13 mouse cellular contexts compared by ENCODE assay signal in genomic region chr12:24656436-24656835, GRCm38 (mm10). TPM values are rescaled to one million over a fixed set of nuclear protein-coding genes. Genes with fewer than 3 reads are reported as not detected.
DNase-seq lines count a peak whose midpoint lies in the region; ATAC-seq and TF ChIP-seq lines count a peak whose summit lies in the region.
"Had no signal": no experiment of that assay in that cellular context is flagged by ENCODE, and none has a peak within 500 bp of the region (broad histone marks: within the 10 kb centered on the region; RNA-seq: fewer than 3 reads in every experiment).

No protein-coding gene starts in this region.

- H3K27ac ChIP-seq in forebrain, postnatal 0 days (ENCODE audit: low read depth, low read length) = no peak overlapping the region
- H3K27ac ChIP-seq in forebrain, embryonic 12.5 days = no peak overlapping the region
- H3K27ac ChIP-seq in limb, embryonic 13.5 days = peak overlapping the region; percentile 39; the same call in 1 of the 2 replicates
- no peak overlapping the region for H3K27ac ChIP-seq in limb, embryonic 10.5 days
- no peak overlapping the region for H3K27ac ChIP-seq in liver, embryonic 13.5 days
- no peak overlapping the region for H3K27ac ChIP-seq in neural tube, embryonic 15.5 days (replicated peaks)

- no peaks in the 10 kb centered on the region for H3K9me3 ChIP-seq in forebrain, postnatal 0 days (ENCODE audit: low read length)
- H3K9me3 ChIP-seq in forebrain, embryonic 12.5 days = no peaks in the 10 kb centered on the region
- no peaks in the 10 kb centered on the region for H3K9me3 ChIP-seq in limb, embryonic 13.5 days
- H3K9me3 ChIP-seq in limb, embryonic 10.5 days (replicated peaks) = no peaks in the 10 kb centered on the region
- H3K9me3 ChIP-seq in liver, embryonic 13.5 days (replicated peaks) = no peaks in the 10 kb centered on the region
- H3K9me3 ChIP-seq in neural tube, embryonic 15.5 days (replicated peaks) = no peaks in the 10 kb centered on the region

- no peak for DNase-seq in forebrain, postnatal 0 days
- DNase-seq in limb, embryonic 10.5 days (ENCODE audit: low spot score) = no peak
- no peak for DNase-seq in liver, embryonic 13.5 days
- DNase-seq in layer of hippocampus, adult 11-12 months (ENCODE audit: low spot score) = no peak
- no peak for DNase-seq in frontal cortex, postnatal 14 days (ENCODE audit: low spot score in 2 of 2)
- DNase-seq: adrenal gland, adult 2 months; B cell, adult 2 months; layer of hippocampus, postnatal 36 days; thymus, postnatal 36 days had no signal

- no peak for ATAC-seq in forebrain, postnatal 0 days
- no peak for ATAC-seq in forebrain, embryonic 12.5 days (ENCODE audit: low FRiP score)
- no peak for ATAC-seq in limb, embryonic 13.5 days (ENCODE audit: low FRiP score, low read depth)
- ATAC-seq in liver, embryonic 13.5 days (ENCODE audit: low read depth) = no peak
- no peak for ATAC-seq in neural tube, embryonic 15.5 days (ENCODE audit: low FRiP score)

- H3K27me3 ChIP-seq in forebrain, postnatal 0 days (ENCODE audit: insufficient read depth, low read length) = no peaks in the 10 kb centered on the region
- no peaks in the 10 kb centered on the region for H3K27me3 ChIP-seq in forebrain, embryonic 12.5 days
- no peaks in the 10 kb centered on the region for H3K27me3 ChIP-seq in limb, embryonic 13.5 days
- no peaks in the 10 kb centered on the region for H3K27me3 ChIP-seq in limb, embryonic 10.5 days (ENCODE audit: low read depth, poor library complexity, severe bottlenecking)
- H3K27me3 ChIP-seq in liver, embryonic 13.5 days = no peaks in the 10 kb centered on the region
- H3K27me3 ChIP-seq in neural tube, embryonic 15.5 days (replicated peaks) = no peaks in the 10 kb centered on the region

- peaks cover 16% of the 10 kb centered on the region; the same call in 1 of the 2 replicates for H3K4me1 ChIP-seq in forebrain, postnatal 0 days (ENCODE audit: insufficient read depth)
- H3K4me1 ChIP-seq in forebrain, embryonic 12.5 days = peaks cover 34% of the 10 kb centered on the region
- H3K4me1 ChIP-seq in limb, embryonic 13.5 days = peaks cover 36% of the 10 kb centered on the region
- H3K4me1 ChIP-seq in limb, embryonic 10.5 days = peaks cover 14% of the 10 kb centered on the region
- H3K4me1 ChIP-seq in liver, embryonic 13.5 days (replicated peaks) = peaks cover 89% of the 10 kb centered on the region
- H3K4me1 ChIP-seq in neural tube, embryonic 15.5 days = peaks cover 57% of the 10 kb centered on the region

- WGBS in forebrain, postnatal 0 days = 66% methylated on average over 3 of the region's 3 CpGs
- 72% methylated on average over 3 of the region's 3 CpGs for WGBS in forebrain, embryonic 12.5 days
- WGBS in limb, embryonic 13.5 days = 69% methylated on average over 3 of the region's 3 CpGs
- WGBS in limb, embryonic 10.5 days = 83% methylated on average over 3 of the region's 3 CpGs
- WGBS in liver, embryonic 13.5 days (ENCODE audit: insufficient replicate concordance) = 82% methylated on average over 3 of the region's 3 CpGs
- 73% methylated on average over 3 of the region's 3 CpGs for WGBS in neural tube, embryonic 15.5 days

- no peak overlapping the region for H3K4me3 ChIP-seq in forebrain, postnatal 0 days (ENCODE audit: low read depth, low read length)
- no peak overlapping the region for H3K4me3 ChIP-seq in forebrain, embryonic 12.5 days (replicated peaks)
- no peak overlapping the region for H3K4me3 ChIP-seq in limb, embryonic 13.5 days
- H3K4me3 ChIP-seq in limb, embryonic 10.5 days = no peak overlapping the region
- peak overlapping the region; percentile 10; the same call in 1 of the 2 replicates for H3K4me3 ChIP-seq in liver, embryonic 13.5 days (replicated peaks)
- no peak overlapping the region for H3K4me3 ChIP-seq in neural tube, embryonic 15.5 days (replicated peaks)

- TF ChIP-seq CTCF in forebrain, postnatal 0 days (IDR thresholded peaks at IDR 0.05; ENCODE audit: low read depth) = no peak

- H3K4me2 ChIP-seq in forebrain, postnatal 0 days (ENCODE audit: low read depth) = peak overlapping the region; percentile 23; the same call in 1 of the 2 replicates
- H3K4me2 ChIP-seq in forebrain, embryonic 12.5 days = no peak overlapping the region
- H3K4me2 ChIP-seq in limb, embryonic 13.5 days (replicated peaks) = 0 out of 2 replicates have a peak overlapping the region, but pooled peaks have one; percentile 16
- H3K4me2 ChIP-seq in liver, embryonic 13.5 days = peak overlapping the region; percentile 31
- H3K4me2 ChIP-seq in neural tube, embryonic 15.5 days = peak overlapping the region; percentile 29

- H3K9ac ChIP-seq in forebrain, postnatal 0 days = no peak overlapping the region
- no peak overlapping the region for H3K9ac ChIP-seq in forebrain, embryonic 12.5 days
- H3K9ac ChIP-seq in limb, embryonic 13.5 days = no peak overlapping the region; the same call in 1 of the 2 replicates
- no peak overlapping the region for H3K9ac ChIP-seq in liver, embryonic 13.5 days
- H3K9ac ChIP-seq in neural tube, embryonic 15.5 days (replicated peaks) = no peak overlapping the region

- H3K36me3 ChIP-seq in forebrain, postnatal 0 days (ENCODE audit: insufficient read depth) = peaks cover 45% of the 10 kb centered on the region
- H3K36me3 ChIP-seq in forebrain, embryonic 12.5 days (replicated peaks) = peaks cover 67% of the 10 kb centered on the region
- H3K36me3 ChIP-seq in limb, embryonic 13.5 days = peaks cover 76% of the 10 kb centered on the region
- H3K36me3 ChIP-seq in limb, embryonic 10.5 days = peaks cover 79% of the 10 kb centered on the region
- H3K36me3 ChIP-seq in liver, embryonic 13.5 days = peaks cover 79% of the 10 kb centered on the region
- peaks cover 46% of the 10 kb centered on the region for H3K36me3 ChIP-seq in neural tube, embryonic 15.5 days

RNA-seq across cellular contexts. Expression of gene Klf11, which starts 5.4 kb away (rescaled TPM):
- total RNA-seq in forebrain, postnatal 0 days (2014; rRNA removed) = 27.3 and 30.7 TPM in 2 replicates
- polyA plus RNA-seq in forebrain, postnatal 0 days (2015; fragmentation: Nextera tagmentation; extraction: Ambion mirVana) = 20.4 and 22.9 TPM in 2 replicates
- polyA plus RNA-seq in forebrain, embryonic 12.5 days (2016; fragmentation: Nextera tagmentation; extraction: Ambion mirVana) = 15.4 and 15.5 TPM in 2 replicates
- polyA plus RNA-seq in limb, embryonic 13.5 days (2015; fragmentation: Nextera tagmentation; extraction: Ambion mirVana) = 12.4 and 13.1 TPM in 2 replicates
- 8.4 and 9.5 TPM in 2 replicates for polyA plus RNA-seq in limb, embryonic 10.5 days (2016; fragmentation: Nextera tagmentation; extraction: Ambion mirVana)
- polyA plus RNA-seq in liver, embryonic 13.5 days (2015; fragmentation: Nextera tagmentation; extraction: Ambion mirVana) = 7.0 and 9.2 TPM in 2 replicates
- 11.3 and 11.4 TPM in 2 replicates for polyA plus RNA-seq in neural tube, embryonic 15.5 days (2015; fragmentation: Nextera tagmentation; extraction: Ambion mirVana)

RNA-seq across cellular contexts. Expression of gene Cys1, which starts 25.2 kb away (rescaled TPM):
- 4.2 and 5.8 TPM in 2 replicates for total RNA-seq in forebrain, postnatal 0 days (2014; rRNA removed)
- polyA plus RNA-seq in forebrain, postnatal 0 days (2015; fragmentation: Nextera tagmentation; extraction: Ambion mirVana) = 2.1 and 2.3 TPM in 2 replicates
- 1.0 and 1.1 TPM in 2 replicates for polyA plus RNA-seq in forebrain, embryonic 12.5 days (2016; fragmentation: Nextera tagmentation; extraction: Ambion mirVana)
- polyA plus RNA-seq in limb, embryonic 13.5 days (2015; fragmentation: Nextera tagmentation; extraction: Ambion mirVana) = 3.2 and 4.4 TPM in 2 replicates
- 0.21 TPM in 1 of 2 replicates, not detected in the other for polyA plus RNA-seq in limb, embryonic 10.5 days (2016; fragmentation: Nextera tagmentation; extraction: Ambion mirVana)
- polyA plus RNA-seq in liver, embryonic 13.5 days (2015; fragmentation: Nextera tagmentation; extraction: Ambion mirVana) = 0.38 and 0.50 TPM in 2 replicates
- 1.4 and 2.1 TPM in 2 replicates for polyA plus RNA-seq in neural tube, embryonic 15.5 days (2015; fragmentation: Nextera tagmentation; extraction: Ambion mirVana)
- total RNA-seq: hematopoietic stem cell, adult 5-6 weeks had no signal

RNA-seq across cellular contexts. Expression of gene Rrm2, which starts 51.6 kb away (rescaled TPM):
- 18.2 and 19.2 TPM in 2 replicates for total RNA-seq in forebrain, postnatal 0 days (2014; rRNA removed)
- 50.3 and 50.7 TPM in 2 replicates for polyA plus RNA-seq in forebrain, postnatal 0 days (2015; fragmentation: Nextera tagmentation; extraction: Ambion mirVana)
- polyA plus RNA-seq in forebrain, embryonic 12.5 days (2016; fragmentation: Nextera tagmentation; extraction: Ambion mirVana) = 525 and 536 TPM in 2 replicates
- polyA plus RNA-seq in limb, embryonic 13.5 days (2015; fragmentation: Nextera tagmentation; extraction: Ambion mirVana) = 235 TPM in 2 replicates
- 631 and 705 TPM in 2 replicates for polyA plus RNA-seq in limb, embryonic 10.5 days (2016; fragmentation: Nextera tagmentation; extraction: Ambion mirVana)
- polyA plus RNA-seq in liver, embryonic 13.5 days (2015; fragmentation: Nextera tagmentation; extraction: Ambion mirVana) = 586 and 708 TPM in 2 replicates
- polyA plus RNA-seq in neural tube, embryonic 15.5 days (2015; fragmentation: Nextera tagmentation; extraction: Ambion mirVana) = 42.1 and 74.2 TPM in 2 replicates
